Mouse (Mus musculus) thymus, adult 2 months (tissue): Measurements from ENCODE around the gene Cxcl10. TPM values are rescaled to one million over a fixed set of nuclear protein-coding genes. Genes with fewer than 3 reads are reported as not detected.

ENCODE experiments used
- DNase-seq: peaks from one replicate; pipeline ENCODE4 v3.0.0; 2021
- H3K27ac ChIP-seq: fragments of 200-500 bp; 2 replicates; pipeline ENCODE4 v1.5.1; 2012; ENCODE audit warnings: low read length, control low read depth; ENCODE audit not compliant: control insufficient read depth, insufficient read depth
- H3K27me3 ChIP-seq: fragments of 200-500 bp; 2 replicates; pipeline ENCODE4 v1.6.1; 2012; ENCODE audit warnings: mild to moderate bottlenecking, low read length, moderate library complexity, mixed read lengths; ENCODE audit not compliant: control insufficient read depth, insufficient read depth
- H3K36me3 ChIP-seq: fragments of 200-500 bp; 2 replicates; pipeline ENCODE4 v1.6.1; 2012; ENCODE audit warnings: mild to moderate bottlenecking, low read length, moderate library complexity; ENCODE audit not compliant: control insufficient read depth, insufficient read depth
- H3K4me1 ChIP-seq: fragments of 200-500 bp; replicated peaks from 2 replicates; pipeline ENCODE4 v1.6.1; 2012; ENCODE audit warnings: low read length; ENCODE audit not compliant: control insufficient read depth, insufficient read depth
- H3K4me3 ChIP-seq: fragments of 200-500 bp; 2 replicates; pipeline ENCODE4 v1.5.1; 2012; ENCODE audit warnings: mild to moderate bottlenecking, low read length, control low read depth, moderate library complexity; ENCODE audit not compliant: control insufficient read depth, insufficient read depth
- CTCF ChIP-seq: fragments of 200-500 bp; IDR thresholded peaks from 2 replicates; pipeline ENCODE4 v1.5.1; 2012; ENCODE audit warnings: mild to moderate bottlenecking, control low read depth, low read length, moderate library complexity, borderline replicate concordance; ENCODE audit not compliant: control insufficient read depth, poor library complexity, insufficient read depth; ENCODE audit errors: extremely low read depth
- POLR2A ChIP-seq: fragments of 200-500 bp; IDR thresholded peaks from 2 replicates; pipeline ENCODE4 v1.6.1; 2012; ENCODE audit warnings: mild to moderate bottlenecking, low read length, control low read depth, moderate library complexity; ENCODE audit not compliant: control insufficient read depth, poor library complexity, insufficient read depth; ENCODE audit errors: extremely low read depth
- WGBS: fragments of 180-500 bp; shearing (Covaris S2); methylation state at CpG from one replicate; pipeline ENCODE4 v1.1.7; 2018; 5-methylcytosine and 5-hydroxymethylcytosine counted together
- polyA plus RNA-seq: library from polyadenylated mRNA; depleted of rRNA; stranded (reverse); fragments of >200 nt; gene quantifications from 2 replicates; pipeline ENCODE4 v1.2.3, GENCODE M21; 2012

Cxcl10 gene
- polyA plus RNA-seq, 1 experiment = 93.6 TPM

DNA sequence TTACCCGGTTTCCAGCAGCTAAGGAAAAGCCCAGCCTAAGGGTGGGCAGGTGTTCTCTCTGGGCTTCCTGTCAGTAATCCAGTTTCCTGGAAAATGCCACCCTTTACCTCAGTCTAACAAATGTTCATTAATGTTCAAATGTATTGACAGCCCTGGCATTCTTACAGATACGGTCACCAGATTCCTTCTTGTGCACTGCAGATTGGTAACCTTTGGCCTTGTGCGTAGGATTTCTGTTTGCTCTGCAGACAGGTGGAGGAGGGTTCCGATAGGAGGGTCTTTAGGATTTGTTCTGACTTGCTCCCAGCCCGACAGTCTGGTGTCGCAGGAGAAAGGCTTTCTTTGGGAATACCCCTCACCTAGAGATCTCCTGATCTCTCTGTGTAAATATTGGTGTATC is 17.9 kb upstream of the Cxcl10 start:
- H3K27ac ChIP-seq = no peak overlapping the region
- 94% methylated on average over 6 of the region's 6 CpGs for WGBS
- no peaks in the 10 kb centered on the region for H3K36me3 ChIP-seq
- H3K27me3 ChIP-seq = no peaks in the 10 kb centered on the region
- TF ChIP-seq CTCF (no peak), POLR2A (no peak)
- no peak for DNase-seq
- H3K4me3 ChIP-seq = no peak overlapping the region
- H3K4me1 ChIP-seq = 0 out of 2 replicates have a peak, but pooled peaks cover 2% of the 10 kb centered on the region

DNA sequence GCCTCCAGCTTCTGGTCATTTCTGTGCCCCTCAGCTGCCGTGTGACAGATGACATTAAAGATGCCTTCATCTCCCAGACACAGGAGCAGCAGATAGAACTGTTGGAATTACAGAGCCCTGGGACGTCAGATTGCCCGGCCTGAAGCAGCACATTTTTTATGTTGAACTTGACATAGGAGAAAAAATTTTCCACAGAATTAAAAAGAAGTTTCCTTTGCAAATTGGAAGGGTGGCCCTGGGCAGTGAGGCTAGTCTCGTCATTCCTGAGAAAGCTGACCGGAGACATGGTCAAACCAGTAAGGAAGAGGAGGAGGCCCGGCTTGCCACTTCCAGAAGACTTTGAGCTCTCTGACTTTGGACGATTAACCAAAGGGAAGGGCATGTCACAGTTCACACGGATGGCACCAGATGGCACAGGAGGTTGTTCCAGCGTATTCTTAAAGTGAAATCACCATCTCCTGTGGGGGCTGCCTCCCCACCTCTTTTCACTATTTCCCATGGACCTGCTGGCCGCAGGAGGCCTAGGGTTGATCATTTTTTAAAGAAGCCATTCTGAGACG is 16.5 kb upstream of the Cxcl10 start:
- 91% methylated on average over 11 of the region's 11 CpGs for WGBS
- Histone ChIP-seq H3K4me1 (0 out of 2 replicates have a peak, but pooled peaks cover 2% of the 10 kb centered on the region), H3K27me3 (no peaks in the 10 kb centered on the region), H3K4me3 (no peak overlapping the region), H3K36me3 (no peaks in the 10 kb centered on the region), H3K27ac (no peak overlapping the region)
- TF ChIP-seq CTCF = no peak
- no peak for TF ChIP-seq POLR2A
- no peak for DNase-seq

DNA sequence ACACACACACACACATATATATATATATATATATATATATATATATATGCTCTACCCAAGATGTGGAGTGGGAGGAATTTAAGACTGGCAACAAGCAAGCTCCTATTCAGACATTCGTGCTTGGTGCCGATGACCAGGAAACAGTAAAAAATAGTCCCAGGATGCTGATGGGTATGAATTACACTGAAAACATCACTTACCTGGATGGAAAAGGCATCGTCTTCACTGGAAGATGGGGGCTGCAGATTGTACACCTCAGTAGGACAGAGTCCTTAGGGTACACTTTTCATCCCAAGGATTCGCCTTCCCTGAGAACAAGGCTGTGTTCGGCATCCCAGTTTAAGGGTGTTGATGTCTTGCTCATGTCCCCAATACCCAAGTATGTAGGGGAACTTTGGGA is 15.3 kb upstream of the Cxcl10 start:
- WGBS = 98% methylated on average over 5 of the region's 5 CpGs
- Histone ChIP-seq H3K4me1 (0 out of 2 replicates have a peak, but pooled peaks cover 2% of the 10 kb centered on the region), H3K36me3 (no peaks in the 10 kb centered on the region), H3K27me3 (no peaks in the 10 kb centered on the region), H3K27ac (no peak overlapping the region), H3K4me3 (no peak overlapping the region)
- no peak for TF ChIP-seq CTCF
- no peak for DNase-seq

GRCm38 (mm10) chr5:92363179-92363578 is 14.5 kb upstream of the Cxcl10 start:
- H3K36me3 ChIP-seq = no peaks in the 10 kb centered on the region
- H3K27me3 ChIP-seq = no peaks in the 10 kb centered on the region
- H3K4me3 ChIP-seq = no peak overlapping the region
- no peak overlapping the region for H3K27ac ChIP-seq
- 0 out of 2 replicates have a peak, but pooled peaks cover 2% of the 10 kb centered on the region for H3K4me1 ChIP-seq
- TF ChIP-seq CTCF (no peak), POLR2A (no peak)
- no peak for DNase-seq
- 25% methylated on average over 4 of the region's 4 CpGs for WGBS

DNA sequence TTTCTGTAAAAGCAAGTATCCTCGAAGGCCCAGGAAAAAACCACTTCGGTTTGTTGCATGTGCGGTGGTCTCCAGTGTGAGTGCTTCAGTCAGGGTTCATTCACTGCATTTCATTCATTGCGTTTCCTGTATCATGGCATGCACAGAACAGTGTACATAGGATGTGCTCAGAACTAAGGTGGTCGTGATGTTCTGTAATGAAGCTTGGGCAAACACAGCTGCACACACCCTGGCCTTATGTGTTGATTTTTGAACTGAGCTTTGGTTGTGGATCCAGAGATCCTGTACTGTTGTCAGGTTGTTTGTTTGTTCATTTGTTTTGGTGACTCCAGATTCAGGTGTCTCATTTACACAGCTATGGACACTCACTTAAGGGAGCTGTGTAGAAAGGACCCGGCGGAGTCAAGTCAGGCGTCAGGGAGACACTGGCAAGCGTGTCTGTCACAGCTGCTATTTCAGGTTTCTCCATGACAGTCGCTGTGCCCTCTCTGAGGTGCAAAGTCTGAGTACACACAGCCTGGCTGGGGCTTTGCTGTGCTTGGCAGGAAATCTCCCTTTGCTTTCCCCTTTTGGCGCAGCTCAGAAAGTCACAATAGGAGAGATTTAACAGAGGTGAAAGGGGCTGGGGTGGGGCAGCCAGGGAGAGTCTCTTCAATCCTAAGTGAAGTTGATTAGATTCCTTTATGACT is 10.2 kb upstream of the Cxcl10 start:
- Histone ChIP-seq H3K27ac (no peak overlapping the region), H3K4me3 (no peak overlapping the region), H3K27me3 (no peaks in the 10 kb centered on the region), H3K4me1 (0 out of 2 replicates have a peak, but pooled peaks cover 2% of the 10 kb centered on the region), H3K36me3 (no peaks in the 10 kb centered on the region)
- no peak for DNase-seq
- no peak for TF ChIP-seq POLR2A
- TF ChIP-seq CTCF = no peak
- WGBS = 90% methylated on average over 11 of the region's 11 CpGs

- Histone ChIP-seq H3K4me1 (peaks cover 4% of the 10 kb centered on the region), H3K27me3 (no peaks in the 10 kb centered on the region), H3K27ac (no peak overlapping the region), H3K4me3 (no peak overlapping the region), H3K36me3 (no peaks in the 10 kb centered on the region)
- 40% methylated on average over 12 of the region's 12 CpGs for WGBS
- TF ChIP-seq CTCF (no peak), POLR2A (no peak)
- DNase-seq = no peak
Observed at GRCm38 (mm10) chr5:92358033-92358432, 9.3 kb upstream of the Cxcl10 start.
